Mouse (Mus musculus) adrenal gland, adult 18-20 months (tissue): ENCODE data around the gene Cnih2. TPM values are rescaled to one million over a fixed set of nuclear protein-coding genes. Genes with fewer than 3 reads are reported as not detected.
A peak's percentile ranks its signal among the peaks of the same experiment; 100 is the strongest.

Source experiments
- DNase-seq, 2 experiments: peaks; one replicate each; pipeline ENCODE4 v3.0.0; 2021 to 2022; ENCODE audit warnings: low spot score in 2 of 2
- long read RNA-seq, 2 experiments: library from polyadenylated mRNA; stranded (forward); transcript quantifications; one replicate each; pipeline ENCODE4 v2.0.0; 2021
- total RNA-seq, 2 experiments: library from RNA; stranded (reverse); gene quantifications; 1 replicate in 1 of 2; 2 replicates in 1 of 2; pipeline ENCODE4 v1.2.3; 2021

Cnih2 gene
- total RNA-seq: 1 to 10 TPM; 1.9 to 2.3 TPM
- long read RNA-seq, experiment 1, partial matches to known transcripts: 0 of 4 reads
- long read RNA-seq, experiment 1, other reads (novel, unspliced or antisense): 1 of 4 reads
- long read RNA-seq, experiment 2, partial matches to known transcripts: 0 of 4 reads
- long read RNA-seq, experiment 2, other reads (novel, unspliced or antisense): 1 of 4 reads

- DNase-seq: peak; percentile 63 to 67
Observed at GRCm38 (mm10) chr19:5098363-5099143, at the start of gene Cnih2. Gene Cnih2 (minus strand): TSS chr19:5098521.

GRCm38 (mm10) chr19:5139640-5140039, 41.3 kb upstream of the Cnih2 start:
- DNase-seq: peak; percentile 50 to 52

- no peak for DNase-seq
Observed at GRCm38 (mm10) chr19:5131237-5131636, 32.9 kb upstream of the Cnih2 start.

- DNase-seq: no peak
Observed at GRCm38 (mm10) chr19:5129770-5130169, 31.4 kb upstream of the Cnih2 start.

- no peak for DNase-seq
Observed at GRCm38 (mm10) chr19:5124055-5124614, 25.8 kb upstream of the Cnih2 start.

- no peak for DNase-seq
Observed at GRCm38 (mm10) chr19:5123241-5123640, 24.9 kb upstream of the Cnih2 start.

- DNase-seq: no peak
Observed at GRCm38 (mm10) chr19:5122492-5122891, 24.2 kb upstream of the Cnih2 start.

GRCm38 (mm10) chr19:5118384-5118698, 20.0 kb upstream of the Cnih2 start, which contains the start of gene Klc2:
Gene Klc2 (minus strand): TSS chr19:5118560.
- no peak for DNase-seq

- DNase-seq: peak; percentile 91
Observed at GRCm38 (mm10) chr19:5117494-5118383, 19.4 kb upstream of the Cnih2 start.

- no peak for DNase-seq
Observed at GRCm38 (mm10) chr19:5113783-5114182, 15.5 kb upstream of the Cnih2 start.

- no peak for DNase-seq
Observed at GRCm38 (mm10) chr19:5109659-5110453, 11.5 kb upstream of the Cnih2 start.

- no peak for DNase-seq
Observed at GRCm38 (mm10) chr19:5108702-5109101, 10.4 kb upstream of the Cnih2 start.

GRCm38 (mm10) chr19:5108271-5108575, 9.9 kb upstream of the Cnih2 start:
- no peak for DNase-seq

- no peak for DNase-seq
Observed at GRCm38 (mm10) chr19:5107556-5108270, 9.4 kb upstream of the Cnih2 start.

GRCm38 (mm10) chr19:5106731-5107191, 8.4 kb upstream of the Cnih2 start, which contains the start of gene Rab1b:
Gene Rab1b (minus strand): TSS chr19:5107072.
- DNase-seq: peak; percentile 95 to 96

GRCm38 (mm10) chr19:5106074-5106473, 7.8 kb upstream of the Cnih2 start:
- peak in 1 of 2 experiments; percentile 38 for DNase-seq

- no peak for DNase-seq
Observed at GRCm38 (mm10) chr19:5097521-5098362, 579 bp downstream of the Cnih2 start.

- no peak for DNase-seq
Observed at GRCm38 (mm10) chr19:5095887-5096474, 2.3 kb downstream of the Cnih2 start.
